Mouse (Mus musculus): ENCODE measurements at regions not wholly inside any gene's neighbourhood (a gene's known extent, or its start where the extent isn't known, plus 50 kb on each side); places are given as distances from the start of the nearest gene placed in this dataset.
"Not testable (repeated sequence)": the region's sequence is repeated elsewhere in the genome, so short reads cannot be mapped to it uniquely, and the experiment has no call there.

GRCm38 (mm10) chr3:9133991-9134390 lies 475.9 kb downstream of the Zfp704 start:
- DNase-seq (ENCODE audit: low spot score) = no peak

GRCm38 (mm10) chr3:9132104-9132751 lies 477.7 kb downstream of the Zfp704 start:
- DNase-seq (ENCODE audit: low spot score) = no peak

GRCm38 (mm10) chr3:9131366-9131765 lies 478.5 kb downstream of the Zfp704 start:
- DNase-seq (ENCODE audit: low spot score) = no peak

DNA sequence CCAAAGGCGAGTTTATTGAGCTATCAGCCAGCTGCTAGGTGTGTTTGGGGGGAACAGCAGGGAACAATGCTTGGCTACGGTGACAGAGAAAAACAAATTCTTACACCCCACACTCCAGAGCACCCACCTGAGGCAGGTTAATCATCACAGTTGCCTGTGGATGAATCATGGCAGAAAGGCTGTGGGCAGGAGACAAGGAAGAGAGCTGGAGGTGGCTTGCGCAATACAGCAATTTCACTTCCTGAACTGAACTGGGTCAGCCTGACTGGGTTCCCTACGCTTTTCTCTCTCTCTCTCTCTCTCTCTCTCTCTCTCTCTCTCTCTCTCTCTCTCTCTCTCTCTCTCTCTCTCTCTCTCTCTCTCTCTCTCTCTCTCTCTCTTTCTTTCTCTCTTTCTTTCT lies 481.5 kb downstream of the Zfp704 start:
- DNase-seq (ENCODE audit: low spot score) = peak; percentile 24

- DNase-seq (ENCODE audit: low spot score) = no peak
Measured at GRCm38 (mm10) chr3:9123079-9123478, 486.8 kb downstream of the Zfp704 start.

- DNase-seq (ENCODE audit: low spot score) = no peak
Measured at GRCm38 (mm10) chr3:9117913-9118312, 492.0 kb downstream of the Zfp704 start.

DNA sequence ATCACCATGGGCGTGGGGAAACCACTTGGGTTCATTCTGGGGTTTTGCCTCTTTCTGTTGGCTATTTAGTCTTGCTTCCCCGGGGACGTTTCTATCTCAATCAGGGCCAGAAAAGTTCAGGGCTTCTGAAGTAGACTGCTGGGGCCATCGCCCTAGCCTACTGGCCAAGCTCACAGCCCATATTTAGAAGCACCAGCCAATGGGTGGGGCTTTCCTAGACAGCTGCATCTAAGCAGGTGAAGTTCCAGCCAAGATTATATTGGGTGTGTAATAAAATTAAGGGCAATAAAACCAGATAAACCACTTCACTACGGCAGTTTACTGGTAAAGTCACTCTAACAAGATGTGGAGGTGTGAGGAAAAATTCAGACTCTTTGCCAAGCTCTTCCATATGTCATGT lies 496.5 kb downstream of the Zfp704 start:
- DNase-seq (ENCODE audit: low spot score) = no peak

GRCm38 (mm10) chr3:9110741-9111140 lies 499.1 kb downstream of the Zfp704 start:
- DNase-seq (ENCODE audit: low spot score) = no peak

DNA sequence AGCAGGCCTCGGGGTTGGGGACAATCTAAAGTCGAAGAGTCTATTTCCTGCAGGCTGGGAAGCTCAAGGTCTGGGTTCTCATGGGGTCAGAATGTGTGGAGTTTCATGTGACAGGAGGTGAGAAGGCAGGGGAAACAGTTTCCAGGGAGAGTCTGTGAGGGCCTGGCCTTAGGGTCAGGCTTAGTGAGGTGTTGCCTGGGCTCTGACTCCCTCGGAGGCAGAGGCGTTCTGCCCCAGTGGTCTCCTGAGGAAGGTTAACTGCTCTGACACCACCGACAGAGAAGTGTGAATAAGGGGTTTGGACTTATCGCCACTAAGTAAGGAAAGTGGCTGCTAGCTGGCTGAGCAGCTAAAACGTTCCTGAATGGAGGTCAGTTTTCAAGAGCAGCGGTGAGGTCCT lies 499.9 kb downstream of the Zfp704 start:
- no peak for DNase-seq (ENCODE audit: low spot score)

GRCm38 (mm10) chr3:9109485-9109884 lies 500.4 kb downstream of the Zfp704 start:
- no peak for DNase-seq (ENCODE audit: low spot score)

- no peak for DNase-seq (ENCODE audit: low spot score)
Measured at GRCm38 (mm10) chr3:9107766-9108410, 502.0 kb downstream of the Zfp704 start.

GRCm38 (mm10) chr3:9105191-9105926 lies 504.5 kb downstream of the Zfp704 start:
- DNase-seq (ENCODE audit: low spot score) = no peak

- no peak for DNase-seq (ENCODE audit: low spot score)
Measured at GRCm38 (mm10) chr3:9103456-9103855, 506.4 kb downstream of the Zfp704 start.

DNA sequence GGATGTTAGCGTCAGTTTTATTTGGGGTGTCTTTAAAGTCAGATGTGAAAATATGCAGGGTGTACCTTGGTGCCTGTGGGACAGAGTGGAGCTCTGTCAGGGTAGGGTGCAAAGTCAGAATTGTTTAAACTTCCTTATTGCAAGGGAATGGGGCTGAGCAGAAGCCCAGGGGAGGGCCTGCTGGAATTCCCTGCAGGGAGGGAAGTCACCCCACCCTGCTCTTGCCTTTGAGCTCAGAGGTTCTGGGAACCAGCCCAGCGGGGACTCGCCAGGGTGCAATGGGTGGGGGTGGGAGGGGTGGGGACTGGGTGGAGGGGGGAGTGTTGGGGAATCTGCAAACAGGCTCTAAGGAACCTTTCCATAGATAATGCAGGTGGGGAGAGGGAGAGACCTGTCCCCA lies 508.6 kb downstream of the Zfp704 start:
- DNase-seq (ENCODE audit: low spot score) = no peak

GRCm38 (mm10) chr3:9100761-9101160 lies 509.1 kb downstream of the Zfp704 start:
- no peak for DNase-seq (ENCODE audit: low spot score)

DNA sequence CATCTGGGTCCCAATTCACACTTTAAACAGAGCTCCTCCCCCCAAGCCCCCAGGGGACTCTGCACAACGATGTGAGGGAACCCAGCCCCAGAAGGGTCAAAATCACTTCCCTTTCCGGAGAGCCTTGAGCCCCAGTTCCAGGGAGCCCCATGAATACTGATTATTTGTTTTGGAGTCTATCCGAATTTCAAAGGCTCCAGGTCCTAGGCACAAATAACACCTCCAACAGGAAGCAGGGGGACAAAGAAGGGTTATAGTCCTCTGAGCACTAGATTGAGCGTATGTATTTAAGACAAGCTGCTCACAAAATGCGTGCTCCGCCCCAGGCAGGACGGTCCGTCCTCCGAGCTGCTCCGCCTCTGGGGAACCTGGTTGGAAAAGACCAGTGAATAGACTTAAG lies 511.4 kb downstream of the Zfp704 start:
- no peak for DNase-seq (ENCODE audit: low spot score)

- DNase-seq (ENCODE audit: low spot score) = no peak
Measured at GRCm38 (mm10) chr3:9084134-9084533, 525.8 kb downstream of the Zfp704 start.

DNA sequence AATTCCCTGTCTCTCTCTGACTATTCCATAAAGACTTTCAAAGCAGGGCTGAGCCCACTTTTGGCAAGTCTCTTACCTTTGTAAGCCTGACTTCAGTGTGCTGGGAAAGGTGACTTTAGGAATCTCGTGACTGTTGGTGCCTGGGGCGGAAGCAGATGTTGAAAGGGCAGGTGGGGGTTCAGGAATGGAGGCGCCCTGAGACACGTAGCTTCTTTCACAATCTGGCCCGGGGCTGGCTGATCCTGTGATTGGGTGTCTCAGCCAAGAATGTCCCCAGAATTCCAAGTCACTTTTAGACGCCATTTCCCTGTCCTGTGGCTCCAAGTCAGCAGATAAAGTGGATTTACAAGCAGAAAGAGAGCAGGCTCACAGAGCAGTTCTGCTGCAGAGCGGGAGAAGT lies 527.8 kb downstream of the Zfp704 start:
- no peak for DNase-seq (ENCODE audit: low spot score)

- DNase-seq (ENCODE audit: low spot score) = no peak
Measured at GRCm38 (mm10) chr3:9078201-9078600, 531.7 kb downstream of the Zfp704 start.

DNA sequence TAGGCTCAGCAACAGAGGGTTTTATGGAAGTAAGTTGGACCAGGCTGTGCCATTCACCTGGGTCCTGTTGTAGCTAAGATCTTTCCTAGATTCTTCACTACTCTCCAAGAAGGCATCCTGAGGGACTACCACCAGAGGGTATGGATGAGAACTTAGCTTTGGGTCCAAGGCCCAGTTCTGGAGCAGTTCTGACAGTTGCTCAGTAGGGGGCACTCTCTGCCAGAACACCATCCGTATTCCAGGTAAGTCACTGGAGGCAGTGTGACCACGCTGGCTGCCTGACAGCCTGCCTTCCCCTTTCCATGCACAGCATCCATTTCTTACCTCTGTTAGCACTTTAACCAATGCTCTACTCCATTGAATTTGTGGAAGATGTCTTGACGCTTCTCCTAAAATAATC lies 533.2 kb downstream of the Zfp704 start:
- DNase-seq (ENCODE audit: low spot score) = peak; percentile 37

DNA sequence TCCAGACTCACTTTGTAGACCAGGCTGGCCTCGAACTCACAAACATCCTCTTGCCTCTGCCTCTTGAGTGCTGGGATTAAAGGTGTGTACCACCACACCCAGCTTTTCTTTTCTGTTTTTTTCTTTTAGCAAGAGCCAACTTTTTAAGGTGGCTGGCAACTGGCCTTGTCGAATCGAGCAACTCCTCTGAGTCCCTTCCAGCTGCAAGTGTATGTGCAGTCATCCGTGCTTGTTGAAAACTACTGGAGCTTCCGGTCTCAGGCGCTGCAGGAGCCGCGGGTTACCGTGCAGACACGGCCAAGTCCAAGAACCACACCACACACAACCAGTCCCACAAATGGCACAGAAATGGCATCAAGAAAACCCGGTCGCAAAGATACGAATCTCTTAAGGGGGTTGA lies 537.4 kb downstream of the Zfp704 start:
- DNase-seq (ENCODE audit: low spot score) = not testable (repeated sequence)

- DNase-seq (ENCODE audit: low spot score) = peak; percentile 22
Measured at GRCm38 (mm10) chr3:9067048-9067447, 542.8 kb downstream of the Zfp704 start.

- DNase-seq (ENCODE audit: low spot score) = no peak
Measured at GRCm38 (mm10) chr3:9066374-9066773, 543.5 kb downstream of the Zfp704 start.

Data from left cerebral cortex, adult 11 months (tissue).